Mouse (Mus musculus) heart, postnatal 0 days (tissue): ENCODE measurements around the gene Wwp2.

Experiments used
- CTCF ChIP-seq: IDR thresholded peaks from 2 replicates; pipeline ENCODE4 v1.5.1; 2016; ENCODE audit warnings: antibody characterized with exemption, control low read depth, low read depth
- EP300 ChIP-seq: IDR thresholded peaks from 2 replicates; pipeline ENCODE4 v1.6.1; 2016; ENCODE audit warnings: antibody characterized with exemption, low read depth

GRCm38 (mm10) chr8:107475613-107476012 is 39.4 kb downstream of the Wwp2 start:
- TF ChIP-seq CTCF, result no peak
- TF ChIP-seq EP300, result no peak
